Mouse (Mus musculus) gastrocnemius, postnatal 10 days (tissue): ENCODE data around the gene Sac3d1. TPM values are rescaled to one million over a fixed set of nuclear protein-coding genes. Genes with fewer than 3 reads are reported as not detected.
"Not testable (repeated sequence)": the region's sequence is repeated elsewhere in the genome, so short reads cannot be mapped to it uniquely, and the experiment has no call there.

Experiments
- DNase-seq: peaks from one replicate; pipeline ENCODE4 v3.0.0; 2021; ENCODE audit warnings: mixed read lengths
- long read RNA-seq, 2 experiments: library from polyadenylated mRNA; stranded (forward); transcript quantifications; one replicate each; pipeline ENCODE4 v2.0.0; 2021
- total RNA-seq, 2 experiments: library from RNA; stranded (reverse); gene quantifications; 2 replicates each; pipeline ENCODE4 v1.2.3; 2021

The Sac3d1 gene
- 10 to 100 TPM; 12.4 to 13.9 TPM for total RNA-seq
- long read RNA-seq, experiment 1, transcript Sac3d1-201 (2 exons, 1,442 nt) = major isoform, 28 of 29 reads
- long read RNA-seq, experiment 1, partial matches to known transcripts = 0 of 29 reads
- long read RNA-seq, experiment 1, other reads (novel, unspliced or antisense) = 1 of 29 reads
- long read RNA-seq, experiment 2, transcript Sac3d1-201 (2 exons, 1,442 nt) = major isoform, 30 of 32 reads
- long read RNA-seq, experiment 2, partial matches to known transcripts = 0 of 32 reads
- long read RNA-seq, experiment 2, other reads (novel, unspliced or antisense) = 2 of 32 reads

DNA sequence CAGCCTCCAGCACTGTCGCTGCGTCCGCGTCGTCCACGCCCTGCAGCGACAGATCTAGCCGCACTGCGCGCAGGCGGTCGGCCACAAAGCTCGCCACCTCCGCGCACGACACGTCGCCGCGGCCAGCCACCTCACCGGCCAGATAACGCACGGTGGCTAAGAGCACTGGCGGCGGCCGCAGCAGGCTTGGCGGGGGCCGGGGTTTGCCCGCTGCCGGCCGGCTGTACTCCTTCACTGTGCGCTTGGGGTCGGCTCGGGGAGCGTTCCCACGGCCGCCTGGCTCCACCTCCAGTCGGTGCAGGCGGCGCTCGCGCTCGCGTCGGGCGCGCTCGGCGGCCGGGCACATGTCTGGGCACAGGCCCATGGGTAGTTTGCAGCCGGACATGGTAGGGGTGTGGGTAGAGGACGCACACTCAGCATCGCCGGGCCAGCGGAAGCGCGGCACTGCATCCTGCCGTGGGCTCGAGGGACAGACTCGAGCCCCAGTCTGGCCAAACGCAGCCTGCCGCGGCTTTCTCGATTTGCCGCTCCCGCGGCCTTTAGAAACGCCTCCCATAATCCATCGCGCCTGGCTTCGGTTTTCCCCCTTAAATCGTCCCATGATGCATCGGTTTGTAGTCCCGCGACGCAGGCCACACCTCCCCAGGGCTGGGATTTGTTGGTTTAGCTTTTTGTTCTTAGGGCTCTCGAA lies at the start of gene Sac3d1:
Sac3d1 (minus strand) TSS at position 665 of the 691 bp plus-strand sequence.
- peak; percentile 83 for DNase-seq

GRCm38 (mm10) chr19:6166750-6167149 lies 48.3 kb upstream of the Sac3d1 start:
- no peak for DNase-seq

GRCm38 (mm10) chr19:6163872-6164547 lies 45.6 kb upstream of the Sac3d1 start:
- DNase-seq = peak; percentile 24

- no peak for DNase-seq
These were observed 38.8 kb upstream of the Sac3d1 start for GRCm38 (mm10) chr19:6157220-6157619.

DNA sequence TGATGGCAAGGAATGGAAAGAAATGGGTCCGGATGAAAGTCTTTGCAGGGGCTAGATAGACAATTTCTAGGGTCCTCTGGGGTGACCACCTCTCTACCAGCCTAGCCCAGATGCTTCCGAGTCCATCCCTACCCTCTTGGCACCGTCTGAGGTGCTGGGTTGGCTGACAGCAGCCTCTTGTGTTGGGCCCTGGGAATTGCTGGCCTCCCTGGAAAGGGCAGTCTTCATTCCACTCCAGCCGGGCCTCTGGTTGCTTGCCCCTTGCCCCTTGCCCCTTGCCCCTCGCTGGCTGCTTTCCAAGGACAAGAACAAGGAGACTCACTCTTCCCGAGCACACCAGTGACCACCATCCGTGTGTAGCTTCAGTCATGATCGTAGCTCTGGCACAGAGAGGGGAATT lies 37.9 kb upstream of the Sac3d1 start:
- no peak for DNase-seq

DNA sequence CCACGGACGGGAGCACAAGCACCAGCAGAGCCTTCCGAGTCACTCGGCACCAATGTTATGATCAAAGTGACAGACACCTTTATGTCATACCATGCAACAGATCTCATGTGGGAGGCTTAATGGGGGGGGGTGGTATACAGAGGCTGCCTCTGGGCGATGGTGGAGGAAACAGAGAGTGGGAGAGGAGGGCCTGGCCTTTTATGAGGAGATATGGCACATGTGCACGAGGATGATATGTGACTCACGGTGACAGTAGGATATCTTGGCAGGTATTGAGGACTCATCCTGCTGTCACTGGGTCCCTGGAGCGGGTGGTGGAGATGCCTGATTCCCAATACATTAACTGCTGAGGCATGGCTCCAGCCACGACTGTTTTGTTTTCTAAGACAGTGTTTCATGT lies 36.7 kb upstream of the Sac3d1 start:
- DNase-seq = no peak

- no peak for DNase-seq
These were observed 26.4 kb upstream of the Sac3d1 start for GRCm38 (mm10) chr19:6144842-6145241.

DNA sequence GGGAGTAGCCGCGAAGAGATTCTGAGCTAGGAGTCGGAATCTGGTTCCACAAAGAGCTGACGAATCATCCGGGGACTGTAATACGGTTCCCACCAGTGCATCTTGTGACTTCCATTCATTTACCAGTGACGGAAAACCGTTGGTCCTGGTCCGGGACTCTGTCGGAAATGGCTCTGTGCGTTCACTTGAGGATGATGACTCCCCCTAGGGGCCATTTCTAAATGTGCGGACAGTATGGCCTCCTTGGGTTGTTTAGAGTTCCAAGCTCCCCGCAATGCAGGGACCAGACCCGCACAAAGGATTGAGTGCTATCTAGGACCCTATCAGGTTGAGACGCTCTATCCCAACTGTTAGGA lies 22.9 kb upstream of the Sac3d1 start, which contains the start of gene Arl2:
Arl2 (minus strand) TSS at position 155 of the 356 bp plus-strand sequence.
- peak; percentile 66 for DNase-seq

- peak; percentile 89 for DNase-seq
These were observed 22.4 kb upstream of the Sac3d1 start, which contains the start of gene Batf2 for GRCm38 (mm10) chr19:6140678-6141393. Gene Batf2 (plus strand): TSS chr19:6140983.

DNA sequence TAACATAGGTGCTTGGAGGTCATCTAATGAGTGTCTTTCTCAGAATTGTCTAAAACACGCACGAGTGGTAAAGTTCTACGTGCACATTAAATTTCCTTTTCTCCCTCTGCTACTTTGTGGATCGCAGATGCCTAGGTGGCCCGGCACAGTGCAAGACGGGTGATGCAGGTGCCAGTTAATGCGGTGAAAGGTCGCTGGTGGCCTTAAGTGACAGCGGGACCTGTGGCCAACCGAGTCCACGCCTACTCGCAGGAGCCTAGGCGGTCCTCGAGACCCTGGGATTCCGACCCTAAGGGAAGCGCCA lies 21.9 kb upstream of the Sac3d1 start:
- no peak for DNase-seq

- no peak for DNase-seq
These were observed 21.3 kb upstream of the Sac3d1 start for GRCm38 (mm10) chr19:6139701-6140100.

- DNase-seq = no peak
These were observed 17.9 kb upstream of the Sac3d1 start for GRCm38 (mm10) chr19:6136397-6136796.

GRCm38 (mm10) chr19:6133197-6133596 lies 14.7 kb upstream of the Sac3d1 start:
- DNase-seq = not testable (repeated sequence)

DNA sequence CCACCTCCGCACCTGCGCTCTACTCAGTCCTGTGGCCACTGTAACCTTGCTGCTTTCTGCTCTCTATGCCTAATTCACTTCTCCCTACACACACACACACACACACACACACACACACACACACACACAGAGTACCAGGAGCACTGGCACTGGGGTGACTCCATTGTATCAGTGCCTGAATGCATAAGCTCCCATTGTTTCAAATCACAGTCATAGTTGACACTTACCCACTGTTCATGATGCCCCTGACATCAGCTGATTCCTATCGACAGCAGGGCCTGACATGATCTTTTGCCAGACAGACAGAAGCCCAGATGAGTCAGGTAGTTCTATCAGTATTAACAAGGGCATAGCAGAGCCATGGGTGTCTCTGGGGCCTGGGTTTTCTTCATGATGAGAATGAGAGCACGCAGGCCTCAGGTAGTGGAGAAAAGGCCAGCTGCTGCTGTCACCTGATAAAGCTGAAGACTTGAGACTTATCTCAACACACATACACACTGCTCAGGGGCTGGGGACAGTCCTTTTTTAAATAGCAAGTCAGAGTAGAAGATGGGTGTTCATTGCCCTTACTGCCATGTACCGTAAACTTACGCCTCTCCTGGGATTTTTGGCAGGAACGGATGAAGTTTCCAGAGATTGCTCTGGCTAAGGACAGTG lies 13.8 kb upstream of the Sac3d1 start:
- no peak for DNase-seq

- not testable (repeated sequence) for DNase-seq
These were observed 12.1 kb upstream of the Sac3d1 start for GRCm38 (mm10) chr19:6130414-6131128.

- DNase-seq = peak; percentile 90
These were observed 9.4 kb upstream of the Sac3d1 start, which contains the start of gene Snx15 for GRCm38 (mm10) chr19:6127760-6128341. Gene Snx15 (minus strand): TSS chr19:6128304.

- no peak for DNase-seq
These were observed 8.5 kb upstream of the Sac3d1 start for GRCm38 (mm10) chr19:6126789-6127580.

GRCm38 (mm10) chr19:6126289-6126688 lies 7.8 kb upstream of the Sac3d1 start:
- peak; percentile 57 for DNase-seq

- DNase-seq = no peak
These were observed 6.4 kb upstream of the Sac3d1 start for GRCm38 (mm10) chr19:6124898-6125297.

DNA sequence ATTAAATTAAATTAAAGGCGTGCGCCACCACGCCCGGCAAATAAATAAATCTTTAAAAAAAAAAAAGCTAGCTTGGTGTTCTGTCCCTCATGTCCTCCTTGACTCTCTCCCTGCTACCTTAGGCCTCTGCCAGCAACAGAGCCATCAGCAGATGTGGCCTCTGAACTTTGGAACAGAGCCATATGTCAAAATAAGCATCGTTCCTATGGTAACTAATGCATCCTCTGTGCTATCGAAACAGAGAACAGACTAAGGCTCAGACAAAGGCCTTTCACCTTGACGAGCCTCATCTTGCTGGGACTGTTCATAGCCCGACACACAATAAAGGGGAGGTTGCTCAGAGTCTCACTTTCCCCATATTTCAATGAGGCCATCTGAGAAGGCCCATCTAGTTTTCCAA lies 4.9 kb upstream of the Sac3d1 start:
- DNase-seq = no peak
